Mouse (Mus musculus): ENCODE measurements at regions not wholly inside any gene's neighbourhood (a gene's known extent, or its start where the extent isn't known, plus 50 kb on each side); places are given as distances from the start of the nearest gene placed in this dataset.

- no peak for TF ChIP-seq GATA1 (IDR thresholded peaks at IDR 0.05; ENCODE audit: low read length)
Observed at GRCm38 (mm10) chr10:117439206-117440110, 59.6 kb upstream of the Cpsf6 start.

- no peak for TF ChIP-seq GATA1 (IDR thresholded peaks at IDR 0.05; ENCODE audit: low read length)
Observed at GRCm38 (mm10) chr10:117438614-117439193, 58.9 kb upstream of the Cpsf6 start.

- TF ChIP-seq GATA1 (IDR thresholded peaks at IDR 0.05; ENCODE audit: low read length): no peak
Observed at GRCm38 (mm10) chr10:117437970-117438369, 58.2 kb upstream of the Cpsf6 start.

DNA sequence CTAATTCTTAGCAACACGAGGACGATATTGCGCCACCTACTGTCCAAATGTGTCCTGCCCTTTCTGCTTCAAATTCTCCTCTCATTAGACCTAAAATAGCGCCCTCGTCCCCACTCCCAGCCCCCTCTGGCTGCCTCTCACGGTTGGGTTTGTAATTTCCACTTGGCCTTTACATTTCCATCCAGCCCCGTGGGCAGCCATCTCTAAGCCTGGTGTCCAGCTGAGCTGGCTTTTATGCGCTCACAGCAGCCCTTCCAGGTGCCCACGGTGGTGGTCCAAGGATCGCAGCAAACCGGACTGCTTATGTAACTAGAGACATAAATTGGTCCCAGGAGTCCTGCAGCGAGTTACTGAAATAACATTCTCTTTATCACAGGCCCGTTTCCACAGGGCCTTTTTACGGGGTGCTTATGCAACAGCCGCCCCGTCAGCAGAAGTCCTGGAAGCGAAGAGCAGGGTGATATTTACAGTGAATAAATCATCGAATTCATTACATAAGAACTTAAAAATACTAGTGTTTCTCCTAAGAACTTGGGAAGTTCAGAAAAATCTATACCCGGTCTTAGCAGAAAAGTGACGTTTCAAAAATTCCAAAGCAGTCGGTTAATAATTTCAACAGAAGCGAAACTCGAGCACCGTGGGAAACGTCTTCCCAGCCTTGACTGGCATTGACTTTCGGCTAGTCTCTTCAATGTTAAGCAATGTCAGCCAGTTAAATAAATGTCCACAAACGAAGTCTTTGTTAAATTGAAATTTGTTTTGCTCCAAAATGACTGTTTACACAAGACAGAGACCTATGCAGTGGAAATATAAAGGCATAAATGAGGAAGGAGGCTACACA is 57.3 kb upstream of the Cpsf6 start:
- no peak for TF ChIP-seq GATA1 (IDR thresholded peaks at IDR 0.05; ENCODE audit: low read length)

DNA sequence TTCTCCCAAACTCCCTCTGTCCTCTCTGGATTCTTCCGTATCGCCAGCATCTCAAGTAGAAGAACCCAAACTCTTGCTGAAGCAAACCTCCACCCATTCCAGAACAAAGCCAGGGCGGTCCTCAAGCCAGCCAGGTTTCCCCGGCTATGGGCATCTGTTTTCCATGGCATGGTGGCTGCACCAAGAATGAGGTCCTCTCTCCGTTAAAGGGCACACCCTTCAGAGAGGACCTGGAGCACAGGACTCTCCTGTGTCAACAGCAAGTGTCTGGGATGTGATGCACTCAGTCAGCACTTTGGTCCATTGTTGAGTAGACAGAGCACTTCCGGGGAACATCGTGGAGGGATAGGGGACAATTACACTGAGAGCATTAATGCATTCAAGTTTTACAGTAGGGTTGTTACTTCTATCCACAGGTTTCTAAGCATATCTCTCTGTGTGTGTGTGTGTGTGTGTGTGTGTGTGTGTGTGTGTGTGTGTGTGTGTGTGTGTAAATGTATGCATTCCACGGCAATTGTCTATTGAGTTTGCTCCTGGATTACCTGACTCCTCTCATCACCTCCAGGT is 56.6 kb upstream of the Cpsf6 start:
- TF ChIP-seq GATA1 (IDR thresholded peaks at IDR 0.05; ENCODE audit: low read length): no peak

DNA sequence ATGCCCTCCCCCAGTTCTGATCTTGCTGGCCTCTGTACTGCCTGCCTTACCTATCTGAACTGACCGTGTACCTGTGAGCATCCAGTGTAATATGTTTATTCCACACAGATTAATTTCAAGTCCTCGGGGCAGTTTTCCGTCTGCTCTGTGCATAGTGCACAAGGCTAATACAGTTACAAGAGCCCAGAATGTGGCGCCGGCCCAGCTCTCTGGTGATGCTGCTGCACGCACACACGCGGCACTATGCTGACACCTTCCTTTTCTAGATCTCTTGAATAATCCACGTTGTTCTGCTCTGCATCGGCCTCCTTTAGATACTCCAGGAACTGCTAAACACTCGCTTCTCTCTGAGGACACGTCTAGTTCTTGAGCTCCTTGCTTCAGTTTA is 55.9 kb upstream of the Cpsf6 start:
- no peak for TF ChIP-seq GATA1 (IDR thresholded peaks at IDR 0.05; ENCODE audit: low read length)

GRCm38 (mm10) chr10:117434871-117435733 is 55.3 kb upstream of the Cpsf6 start:
- no peak for TF ChIP-seq GATA1 (IDR thresholded peaks at IDR 0.05; ENCODE audit: low read length)

- TF ChIP-seq GATA1 (IDR thresholded peaks at IDR 0.05; ENCODE audit: low read length): no peak
Observed at GRCm38 (mm10) chr10:117434293-117434842, 54.6 kb upstream of the Cpsf6 start.

DNA sequence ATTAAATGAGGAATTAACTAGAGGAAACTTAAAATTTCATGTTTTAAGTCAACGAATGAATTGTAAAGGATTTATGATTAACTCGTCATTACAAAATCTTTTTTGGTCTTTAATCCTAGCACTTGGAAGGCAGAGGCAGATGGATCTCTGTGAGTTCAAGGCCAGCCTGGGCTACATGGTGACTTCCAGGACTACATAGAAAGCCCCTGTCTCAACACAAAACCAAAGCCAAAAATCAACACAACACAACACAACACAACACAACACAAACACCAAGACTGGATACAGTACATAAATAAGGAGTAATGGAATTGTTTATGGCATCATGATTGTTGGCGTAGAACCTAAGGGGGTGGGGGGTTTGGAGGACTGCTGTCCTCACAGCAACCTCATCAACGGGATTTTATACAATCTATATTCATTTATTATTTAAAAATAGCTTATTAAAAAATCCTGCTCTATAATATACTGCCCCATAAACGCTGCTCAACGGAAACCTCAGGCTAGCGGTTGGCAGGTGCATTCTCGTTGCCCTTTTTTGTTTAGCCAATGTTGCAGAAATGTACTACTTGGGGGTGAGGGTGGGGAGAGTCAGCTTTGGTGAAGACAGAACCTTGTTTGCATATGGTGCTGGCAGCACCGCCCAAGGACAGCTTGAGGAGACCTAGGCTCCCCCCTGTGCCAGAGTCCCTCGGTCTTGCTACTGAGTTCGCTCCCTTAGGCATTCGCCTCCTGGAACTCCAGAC is 53.9 kb upstream of the Cpsf6 start:
- TF ChIP-seq GATA1 (IDR thresholded peaks at IDR 0.05; ENCODE audit: low read length): no peak

DNA sequence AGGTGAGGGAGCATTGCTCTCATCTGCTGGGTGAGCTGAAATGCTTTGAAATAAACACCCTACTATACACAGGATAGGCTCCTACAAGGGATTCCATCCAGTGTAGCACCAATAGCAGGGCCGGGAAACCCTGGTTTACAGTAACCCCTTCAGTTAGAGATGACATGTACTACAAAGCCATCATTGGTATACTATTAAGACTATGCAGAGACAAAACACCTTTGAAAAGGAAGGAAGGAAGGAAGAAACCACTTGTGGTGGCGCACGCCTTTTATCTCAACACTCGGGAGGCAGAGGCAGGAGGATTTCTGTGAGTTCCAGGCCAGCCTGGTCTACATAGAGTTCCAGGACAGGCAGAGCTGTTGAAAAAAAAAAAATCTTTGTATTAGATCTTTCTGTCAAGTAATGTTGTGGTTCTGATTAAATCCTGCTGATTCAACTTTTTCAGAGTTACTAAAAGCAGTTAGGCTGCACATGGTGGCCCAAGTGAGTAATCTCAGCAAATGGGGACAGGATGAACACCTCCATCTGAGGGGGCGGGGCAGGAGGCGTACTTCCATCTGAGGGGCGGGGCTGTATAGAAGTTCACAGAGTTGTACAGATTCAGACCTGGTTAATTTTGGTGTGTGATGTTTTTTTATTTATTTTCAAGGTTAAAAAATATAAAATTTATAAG is 53.2 kb upstream of the Cpsf6 start:
- TF ChIP-seq GATA1 (IDR thresholded peaks at IDR 0.05; ENCODE audit: low read length): no peak

DNA sequence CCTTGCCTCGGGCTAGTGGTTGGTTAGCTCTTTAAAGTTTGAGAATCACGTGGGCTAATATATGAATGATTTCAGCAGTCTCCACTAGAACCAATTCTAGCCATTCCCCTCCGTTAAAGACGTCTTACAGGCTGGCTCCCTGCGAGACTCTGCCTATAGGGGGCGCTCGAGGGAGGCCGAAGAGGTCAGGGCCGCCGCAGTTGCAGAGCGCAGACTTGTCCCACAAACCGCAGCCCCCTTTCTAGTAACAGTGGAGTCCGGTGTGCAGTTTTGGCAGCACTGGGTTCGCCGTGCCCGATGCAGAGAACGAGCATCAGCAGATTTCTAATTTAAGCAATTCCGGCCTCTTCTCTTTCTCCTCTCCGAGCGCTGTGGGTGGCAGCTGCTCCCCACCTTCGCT is 52.6 kb upstream of the Cpsf6 start:
- no peak for TF ChIP-seq GATA1 (IDR thresholded peaks at IDR 0.05; ENCODE audit: low read length)

DNA sequence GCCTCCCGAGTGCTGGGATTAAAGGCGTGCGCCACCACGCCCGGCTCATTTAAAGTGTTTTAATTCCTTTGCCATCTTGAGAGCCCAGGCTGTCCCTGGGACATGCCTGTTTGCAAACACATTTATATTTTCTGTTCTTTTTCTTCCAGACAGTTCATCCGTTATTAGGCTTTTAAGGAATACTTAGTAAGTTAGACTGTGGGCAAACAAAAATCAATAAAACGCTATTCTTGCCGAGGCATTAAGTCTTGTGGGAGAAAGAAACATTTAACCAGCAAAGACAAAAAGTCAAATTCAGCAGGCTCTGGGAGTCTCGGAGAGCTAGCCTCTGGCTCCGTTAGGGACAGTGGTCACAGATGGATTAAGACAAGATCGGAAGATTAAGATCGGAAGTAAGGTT is 52.0 kb upstream of the Cpsf6 start:
- no peak for TF ChIP-seq GATA1 (IDR thresholded peaks at IDR 0.05; ENCODE audit: low read length)

GRCm38 (mm10) chr10:117431086-117431619 is 51.3 kb upstream of the Cpsf6 start:
- no peak for TF ChIP-seq GATA1 (IDR thresholded peaks at IDR 0.05; ENCODE audit: low read length)

Data from G1E-ER4 (cell line).